Mouse (Mus musculus): ENCODE data around the gene Tnni3.

Tnni3 gene

DNA sequence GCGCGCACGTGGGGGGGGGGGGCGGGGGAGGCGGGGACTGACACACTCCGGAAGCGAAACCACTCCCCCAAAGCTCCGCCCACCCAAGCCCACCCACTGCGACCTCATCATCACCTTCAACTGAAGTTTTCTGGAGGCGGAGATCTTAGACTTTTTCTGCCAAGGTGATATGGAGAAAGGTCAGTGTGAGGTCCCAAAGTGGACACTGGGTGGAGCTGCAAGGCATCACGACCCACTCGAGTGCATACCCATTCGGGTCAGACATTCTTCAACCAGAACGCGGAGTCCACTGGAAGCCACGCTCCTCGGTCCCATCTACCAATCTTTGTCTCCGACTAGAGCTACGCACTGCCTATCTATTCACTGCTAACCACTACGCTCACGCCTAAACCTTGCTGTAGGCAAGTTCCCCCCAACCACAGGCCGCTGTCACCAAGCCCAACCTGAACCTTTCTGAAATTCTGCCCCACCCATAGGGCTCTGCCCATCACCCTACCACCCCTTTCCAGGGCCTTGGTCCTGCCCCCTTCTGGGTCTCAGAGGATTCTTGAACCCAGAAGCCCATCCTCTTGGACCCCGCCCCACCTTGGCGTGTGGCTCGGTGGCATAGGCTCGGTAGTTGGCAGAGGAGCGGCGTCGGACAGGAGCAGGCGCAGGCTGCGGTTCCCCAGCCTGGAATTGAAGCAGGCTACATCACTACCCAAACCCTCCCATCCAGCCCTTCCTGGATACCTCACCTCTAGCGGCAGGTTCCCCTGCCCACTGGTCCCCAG is 2.6 kb downstream of the Tnni3 start:
- DNase-seq (ENCODE audit: low spot score in 2 of 2) = no peak

- DNase-seq (ENCODE audit: low spot score in 2 of 2) = no peak
Measured at GRCm38 (mm10) chr7:4518487-4518886, 5.5 kb downstream of the Tnni3 start.

DNA sequence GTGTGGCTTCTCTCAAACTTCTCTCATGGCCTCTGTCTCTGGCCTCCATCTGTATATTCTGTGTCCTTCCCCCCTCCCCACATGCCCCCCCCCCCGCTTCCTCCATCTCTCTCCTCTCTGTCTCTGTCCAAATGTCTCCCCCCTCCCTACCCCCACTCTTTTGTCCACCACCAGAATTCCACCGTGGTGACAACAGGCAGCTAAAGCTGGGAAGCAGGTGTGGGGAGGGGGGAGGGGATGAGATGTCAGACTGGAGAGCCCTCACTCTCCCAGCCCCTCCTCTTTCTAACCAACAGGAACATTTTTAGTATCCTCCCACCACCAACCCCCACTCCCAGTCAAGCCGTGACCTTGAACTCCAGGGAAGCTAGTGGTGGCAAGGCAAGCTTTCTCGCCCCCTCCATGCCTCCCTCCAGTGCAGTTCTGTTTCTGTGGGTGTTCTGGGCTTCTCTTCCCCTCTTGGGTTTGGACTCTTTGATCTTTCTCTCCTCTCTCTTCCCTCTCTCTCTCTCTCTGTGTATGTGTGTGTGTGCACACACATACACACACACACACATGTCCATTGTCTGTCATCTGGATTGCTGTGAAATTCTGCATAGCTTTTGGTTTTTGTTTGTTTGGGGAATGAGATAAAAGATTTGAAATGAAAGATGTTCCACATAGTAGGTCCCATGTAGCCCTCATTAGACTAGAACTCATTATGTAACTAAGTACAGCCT is 7.5 kb downstream of the Tnni3 start, which contains the start of gene Tnnt1:
TSS of gene Tnnt1 (minus strand) at position 51 of the 719 bp plus-strand sequence.
- DNase-seq (ENCODE audit: low spot score in 2 of 2) = no peak

DNA sequence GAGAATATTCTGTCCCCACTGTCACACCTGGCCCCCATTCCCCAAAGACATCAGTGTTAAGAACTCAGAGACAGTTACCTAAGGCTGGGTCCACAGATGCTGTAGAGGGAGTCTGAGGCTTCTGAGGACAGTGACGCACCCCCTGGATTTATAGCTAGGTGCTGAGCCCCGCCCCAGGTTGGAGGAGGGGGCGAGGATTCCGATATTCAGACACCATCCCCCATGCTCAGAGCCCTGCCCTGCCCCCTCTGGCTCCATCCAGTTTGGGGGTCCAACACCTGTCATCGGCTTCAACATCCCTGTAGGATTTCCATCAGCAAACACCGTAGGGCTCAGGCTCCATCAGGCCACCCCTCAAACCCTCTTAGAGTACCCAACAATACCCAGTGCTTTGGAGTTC is 8.2 kb downstream of the Tnni3 start:
- DNase-seq (ENCODE audit: low spot score in 2 of 2) = no peak

GRCm38 (mm10) chr7:4513829-4514712 is 10.0 kb downstream of the Tnni3 start:
- DNase-seq (ENCODE audit: low spot score in 2 of 2) = no peak

DNA sequence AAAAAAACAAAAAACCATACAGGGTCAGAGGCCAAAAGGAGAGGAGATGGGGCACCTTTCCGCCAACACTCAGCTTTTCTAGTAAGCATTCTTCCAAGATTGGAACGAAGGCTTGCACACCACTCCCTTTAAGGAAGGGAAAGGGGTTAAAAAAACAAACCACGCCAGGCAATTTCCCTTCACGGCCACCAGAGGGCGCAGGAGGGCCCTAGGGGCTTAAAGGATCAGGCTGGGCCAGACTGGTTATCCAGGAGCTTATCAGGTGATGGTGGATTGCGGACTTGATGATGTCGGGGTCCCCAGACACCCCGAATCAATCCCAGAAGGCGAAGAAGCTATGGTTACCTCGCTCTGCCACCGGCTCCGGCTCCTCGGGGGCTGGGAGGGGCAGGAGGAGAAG is 10.8 kb downstream of the Tnni3 start:
- DNase-seq (ENCODE audit: low spot score in 2 of 2) = no peak

DNA sequence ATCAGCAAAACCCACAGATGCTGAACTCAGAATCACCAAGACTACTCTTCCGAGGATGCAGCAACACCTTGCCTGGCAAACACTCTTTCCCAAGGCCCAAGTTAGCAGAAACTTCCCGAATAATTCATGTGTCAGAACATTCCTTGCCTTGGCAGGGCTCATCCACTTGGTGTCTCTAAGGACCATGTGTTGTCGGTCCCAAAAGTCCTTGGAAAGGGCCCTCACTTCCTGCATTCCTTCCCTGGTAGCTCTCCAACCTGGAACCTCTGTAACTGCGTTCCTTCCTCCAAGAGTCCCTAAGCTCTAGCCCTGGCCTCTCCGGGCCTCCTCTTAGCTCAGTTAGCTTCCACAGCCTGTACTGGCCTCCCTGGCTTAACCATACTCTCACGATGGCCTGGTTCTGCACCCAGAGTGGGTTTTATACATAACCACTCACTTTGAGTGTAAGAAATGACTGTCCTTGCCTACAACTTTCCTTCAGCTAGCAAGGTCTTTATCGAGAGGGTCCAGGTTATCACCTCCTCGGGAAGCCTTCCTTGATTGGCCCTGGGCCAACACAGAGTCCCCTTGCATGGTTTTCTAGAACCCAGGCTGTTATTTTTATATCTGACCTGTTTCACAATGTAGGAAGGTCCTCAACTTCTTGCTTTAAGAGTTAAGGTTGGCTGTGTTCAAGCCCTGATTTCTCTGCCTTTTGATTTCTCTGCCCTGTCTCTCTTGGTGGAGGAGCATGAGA is 12.4 kb downstream of the Tnni3 start:
- no peak for DNase-seq (ENCODE audit: low spot score in 2 of 2)

GRCm38 (mm10) chr7:4509863-4510608 is 14.0 kb downstream of the Tnni3 start:
- peak; percentile 56 to 57 for DNase-seq (ENCODE audit: low spot score in 2 of 2)

GRCm38 (mm10) chr7:4508739-4509116 is 15.3 kb downstream of the Tnni3 start:
- DNase-seq (ENCODE audit: low spot score in 2 of 2) = no peak

- peak in 1 of 2 experiments; percentile 60 for DNase-seq (ENCODE audit: low spot score in 2 of 2)
Measured at GRCm38 (mm10) chr7:4508062-4508738, 15.8 kb downstream of the Tnni3 start.

DNA sequence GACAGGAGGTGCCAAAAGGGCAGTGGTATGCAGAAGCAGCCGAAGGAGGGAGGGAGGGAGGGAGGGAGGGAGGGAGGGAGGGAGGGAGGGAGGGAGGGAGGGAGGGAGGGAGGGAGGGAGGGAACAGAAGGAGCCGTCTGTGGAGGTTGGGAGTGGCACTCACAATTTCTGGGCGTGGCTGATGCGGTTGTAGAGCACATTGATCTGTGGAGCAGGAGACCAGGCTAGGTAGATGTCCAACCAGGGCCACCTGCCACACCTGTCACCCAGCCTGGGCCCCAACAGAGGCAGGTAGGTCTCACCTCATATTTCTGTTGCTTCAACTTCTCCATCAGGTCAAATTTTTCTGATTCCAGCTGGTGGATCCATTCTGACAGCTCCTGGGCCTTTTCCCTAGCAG is 16.8 kb downstream of the Tnni3 start:
- no peak for DNase-seq (ENCODE audit: low spot score in 2 of 2)

- no peak for DNase-seq (ENCODE audit: low spot score in 2 of 2)
Measured at GRCm38 (mm10) chr7:4504646-4505435, 19.2 kb downstream of the Tnni3 start.

- no peak for DNase-seq (ENCODE audit: low spot score in 2 of 2)
Measured at GRCm38 (mm10) chr7:4503858-4504257, 20.2 kb downstream of the Tnni3 start.

DNA sequence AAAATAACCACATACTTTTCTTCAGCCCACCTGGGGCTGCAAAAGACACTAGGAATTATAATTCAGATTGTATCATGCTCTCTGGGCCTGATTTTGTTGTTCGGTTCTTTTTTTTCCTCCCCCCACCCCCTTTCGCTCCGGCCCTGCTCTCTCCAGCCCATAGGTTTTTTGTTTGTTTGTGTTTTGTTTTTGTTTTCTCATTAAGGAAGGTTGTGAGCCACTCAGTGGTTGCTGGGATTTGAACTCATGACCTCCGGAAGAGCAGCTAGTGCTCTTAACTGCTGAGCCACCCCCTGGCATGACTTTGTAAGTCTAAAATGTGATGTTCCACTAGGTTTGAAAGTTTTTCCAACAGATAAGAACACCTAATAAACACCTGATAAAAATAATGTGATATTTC is 20.9 kb downstream of the Tnni3 start:
- DNase-seq (ENCODE audit: low spot score in 2 of 2) = no peak

DNA sequence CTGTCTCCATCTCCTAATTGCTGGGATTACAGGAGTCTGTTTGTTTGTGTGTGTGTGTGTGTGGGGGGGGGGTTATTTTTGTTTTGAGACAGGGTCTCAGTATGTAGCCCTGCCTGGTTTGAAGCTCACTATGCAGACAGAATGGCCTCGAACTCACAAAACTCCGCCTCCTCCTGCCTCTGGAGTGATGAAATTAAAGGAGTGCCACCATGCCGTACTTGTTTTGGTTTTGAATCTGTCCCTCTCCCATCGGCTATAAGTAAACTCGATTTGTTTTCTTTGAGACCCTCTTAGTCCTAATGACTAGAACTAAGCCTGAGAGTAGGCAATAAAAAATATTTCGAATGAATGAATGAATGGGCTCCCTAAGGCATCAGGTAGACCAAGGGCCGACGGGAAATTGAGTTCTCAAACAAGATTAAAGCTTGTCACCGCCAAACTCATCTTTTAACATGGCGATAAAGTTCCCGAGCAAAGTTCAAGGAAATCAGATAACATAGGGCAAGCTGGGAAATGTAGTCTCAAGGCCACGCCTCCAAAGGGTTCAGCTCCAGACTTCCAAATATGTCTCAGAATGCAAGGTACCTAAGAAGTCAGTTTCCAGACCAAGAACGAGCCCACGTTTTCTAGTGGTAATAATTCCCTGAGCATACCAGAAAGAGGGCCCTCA is 21.5 kb downstream of the Tnni3 start:
- DNase-seq (ENCODE audit: low spot score in 2 of 2) = peak in 1 of 2 experiments; percentile 70

GRCm38 (mm10) chr7:4501558-4502397 is 22.3 kb downstream of the Tnni3 start, which contains the start of gene Ppp1r12c:
Ppp1r12c (minus strand) TSS chr7:4501680.
- peak; percentile 96 to 97 for DNase-seq (ENCODE audit: low spot score in 2 of 2)

DNA sequence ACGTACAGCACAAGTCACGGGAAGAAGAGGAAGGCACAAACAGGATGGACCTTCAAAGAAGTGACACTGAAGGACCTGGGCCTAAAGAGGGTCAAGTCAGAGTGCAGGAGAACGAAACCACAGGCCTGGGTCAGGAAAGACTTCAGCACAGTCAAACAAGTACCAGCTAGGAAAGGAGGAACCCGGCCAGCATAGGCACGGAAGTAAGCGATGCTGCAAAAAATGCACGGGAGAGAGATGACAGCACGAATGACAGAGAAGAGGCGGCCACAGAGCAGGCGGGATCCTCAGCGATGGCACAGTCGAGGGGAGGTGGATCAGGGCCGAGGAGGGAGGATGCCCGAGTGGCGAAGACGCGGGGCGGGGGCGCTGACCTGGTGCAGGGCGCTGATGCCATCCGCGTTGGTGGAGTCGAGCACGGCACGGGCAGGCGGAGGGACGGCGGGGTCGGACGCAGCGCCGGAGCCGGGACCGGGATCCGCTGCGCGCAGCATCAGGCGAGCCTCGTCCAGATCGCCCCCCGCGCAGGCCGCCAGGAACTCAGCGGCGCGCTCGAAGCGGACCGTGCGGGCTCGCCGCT is 23.0 kb downstream of the Tnni3 start:
- peak; percentile 66 to 68 for DNase-seq (ENCODE audit: low spot score in 2 of 2)
